Mouse (Mus musculus): ENCODE measurements around the gene Agrn. TPM values are rescaled to one million over a fixed set of nuclear protein-coding genes. Genes with fewer than 3 reads are reported as not detected.

Agrn gene
- total and polyA plus RNA-seq, 2 experiments from 2014 or later: 63.0 to 273 TPM

GRCm38 (mm10) chr4:156130940-156131339, 66.3 kb downstream of the Agrn start:
- Histone ChIP-seq H3K4me3 (ENCODE audit: low read length) (no peak overlapping the region), H3K4me1 (ENCODE audit: insufficient read depth, low read length) (no peaks in the 10 kb centered on the region), H3K9me3 (ENCODE audit: low read length) (no peaks in the 10 kb centered on the region), H3K36me3 (ENCODE audit: insufficient read depth, low read length) (peaks cover 12% of the 10 kb centered on the region; the same call in 1 of the 2 replicates), H3K9ac (replicated peaks; ENCODE audit: low read length) (no peak overlapping the region), H3K27me3 (ENCODE audit: insufficient read depth, low read length) (no peaks in the 10 kb centered on the region), H3K27ac (no peak overlapping the region), H3K4me2 (ENCODE audit: low read depth, low read length) (no peak overlapping the region)
- DNase-seq (ENCODE audit: low spot score) (no peak), ATAC-seq (no peak)
- 90% methylated on average over 10 of the region's 10 CpGs for WGBS
- TF ChIP-seq CTCF (IDR thresholded peaks at IDR 0.05; ENCODE audit: low read depth): no peak

- H3K4me2 ChIP-seq (ENCODE audit: low read depth, low read length): no peak within 1 kb of the TSS
- no peak within 1 kb of the TSS for H3K4me3 ChIP-seq (ENCODE audit: low read length)
- no peak within 1 kb of the TSS for H3K9ac ChIP-seq (replicated peaks; ENCODE audit: low read length)
- DNase-seq (ENCODE audit: low spot score) (no peak), ATAC-seq (no peak)
- no peaks in the 10 kb centered on the region for H3K27me3 ChIP-seq (ENCODE audit: insufficient read depth, low read length)
- no peaks in the 10 kb centered on the region for H3K4me1 ChIP-seq (ENCODE audit: insufficient read depth, low read length)
- H3K27ac ChIP-seq: no peak within 1 kb of the TSS
- 86% methylated on average over 15 of the region's 15 CpGs for WGBS
- no peak for TF ChIP-seq CTCF (IDR thresholded peaks at IDR 0.05; ENCODE audit: low read depth)
- no peaks in the 10 kb centered on the region for H3K9me3 ChIP-seq (ENCODE audit: low read length)
- peaks cover 17% of the 10 kb centered on the region; the same call in 1 of the 2 replicates for H3K36me3 ChIP-seq (ENCODE audit: insufficient read depth, low read length)
These were observed 66.9 kb downstream of the Agrn start, which contains the start of gene Rnf223 for GRCm38 (mm10) chr4:156130436-156130835. TSS of gene Rnf223 (plus strand) at chr4:156130513.

- H3K9ac ChIP-seq (replicated peaks; ENCODE audit: low read length): no peak overlapping the region
- no peaks in the 10 kb centered on the region for H3K4me1 ChIP-seq (ENCODE audit: insufficient read depth, low read length)
- 83% methylated on average over 5 of the region's 5 CpGs for WGBS
- no peak for DNase-seq (ENCODE audit: low spot score)
- H3K27ac ChIP-seq: no peak overlapping the region
- H3K4me2 ChIP-seq (ENCODE audit: low read depth, low read length): no peak overlapping the region
- no peak overlapping the region for H3K4me3 ChIP-seq (ENCODE audit: low read length)
- peaks cover 32% of the 10 kb centered on the region for H3K36me3 ChIP-seq (ENCODE audit: insufficient read depth, low read length)
- no peaks in the 10 kb centered on the region for H3K9me3 ChIP-seq (ENCODE audit: low read length)
- no peaks in the 10 kb centered on the region for H3K27me3 ChIP-seq (ENCODE audit: insufficient read depth, low read length)
- TF ChIP-seq CTCF (IDR thresholded peaks at IDR 0.05; ENCODE audit: low read depth): no peak
- no peak for ATAC-seq
These were observed 68.5 kb downstream of the Agrn start for GRCm38 (mm10) chr4:156128746-156129145.

GRCm38 (mm10) chr4:156126841-156127240, 70.4 kb downstream of the Agrn start:
- H3K9me3 ChIP-seq (ENCODE audit: low read length): no peaks in the 10 kb centered on the region
- no peak overlapping the region for H3K9ac ChIP-seq (replicated peaks; ENCODE audit: low read length)
- no peaks in the 10 kb centered on the region for H3K4me1 ChIP-seq (ENCODE audit: insufficient read depth, low read length)
- no peak overlapping the region for H3K4me3 ChIP-seq (ENCODE audit: low read length)
- no peak overlapping the region for H3K27ac ChIP-seq
- peaks cover 41% of the 10 kb centered on the region for H3K36me3 ChIP-seq (ENCODE audit: insufficient read depth, low read length)
- ATAC-seq (no peak), DNase-seq (ENCODE audit: low spot score) (no peak)
- 89% methylated on average over 7 of the region's 7 CpGs for whole genome bisulfite sequencing
- H3K4me2 ChIP-seq (ENCODE audit: low read depth, low read length): no peak overlapping the region
- H3K27me3 ChIP-seq (ENCODE audit: insufficient read depth, low read length): no peaks in the 10 kb centered on the region
- TF ChIP-seq CTCF (IDR thresholded peaks at IDR 0.05; ENCODE audit: low read depth): no peak

- Histone ChIP-seq H3K36me3 (ENCODE audit: insufficient read depth, low read length) (peaks cover 51% of the 10 kb centered on the region), H3K4me1 (ENCODE audit: insufficient read depth, low read length) (no peaks in the 10 kb centered on the region), H3K9me3 (ENCODE audit: low read length) (no peaks in the 10 kb centered on the region), H3K27ac (no peak overlapping the region), H3K27me3 (ENCODE audit: insufficient read depth, low read length) (no peaks in the 10 kb centered on the region), H3K9ac (replicated peaks; ENCODE audit: low read length) (no peak overlapping the region), H3K4me3 (ENCODE audit: low read length) (no peak overlapping the region), H3K4me2 (ENCODE audit: low read depth, low read length) (no peak overlapping the region)
- ATAC-seq: no peak
- TF ChIP-seq CTCF (IDR thresholded peaks at IDR 0.05; ENCODE audit: low read depth): no peak
- 97% methylated on average over 6 of the region's 6 CpGs for WGBS
- no peak for DNase-seq (ENCODE audit: low spot score)
These were observed 71.9 kb downstream of the Agrn start for GRCm38 (mm10) chr4:156125393-156125792.

GRCm38 (mm10) chr4:156124077-156124476, 73.2 kb downstream of the Agrn start:
- no peak for ATAC-seq
- no peak for DNase-seq (ENCODE audit: low spot score)
- H3K4me2 ChIP-seq (ENCODE audit: low read depth, low read length): no peak overlapping the region
- no peak overlapping the region for H3K27ac ChIP-seq
- WGBS: 97% methylated on average over 7 of the region's 7 CpGs
- no peaks in the 10 kb centered on the region for H3K9me3 ChIP-seq (ENCODE audit: low read length)
- H3K36me3 ChIP-seq (ENCODE audit: insufficient read depth, low read length): peaks cover 64% of the 10 kb centered on the region
- no peak overlapping the region for H3K4me3 ChIP-seq (ENCODE audit: low read length)
- no peak for TF ChIP-seq CTCF (IDR thresholded peaks at IDR 0.05; ENCODE audit: low read depth)
- H3K4me1 ChIP-seq (ENCODE audit: insufficient read depth, low read length): no peaks in the 10 kb centered on the region
- no peak overlapping the region for H3K9ac ChIP-seq (replicated peaks; ENCODE audit: low read length)
- H3K27me3 ChIP-seq (ENCODE audit: insufficient read depth, low read length): no peaks in the 10 kb centered on the region

Small RNA genes lying within 50 kb of the gene (microRNA-seq; reads per million reads assigned to microRNA genes)
- 3.9 to 4.7 reads per million in 2 experiments for gene Mir7658

Other genes starting within 250 kb of the Agrn start
- 26.6 and 35.2 TPM in 2 replicates for gene C1qtnf12, start 235.2 kb downstream of the Agrn start, total RNA-seq (2014; rRNA removed)
- 21.8 and 22.8 TPM in 2 replicates for gene C1qtnf12, start 235.2 kb downstream of the Agrn start, polyA plus RNA-seq (2015; fragmentation: Nextera tagmentation; extraction: Ambion mirVana)
- gene B3galt6, start 204.8 kb downstream of the Agrn start, total RNA-seq (2014; rRNA removed): 48.8 and 56.8 TPM in 2 replicates
- gene B3galt6, start 204.8 kb downstream of the Agrn start, polyA plus RNA-seq (2015; fragmentation: Nextera tagmentation; extraction: Ambion mirVana): 26.1 and 26.2 TPM in 2 replicates
- 100 and 121 TPM in 2 replicates for gene Sdf4, start 204.6 kb downstream of the Agrn start, total RNA-seq (2014; rRNA removed)
- gene Sdf4, start 204.6 kb downstream of the Agrn start, polyA plus RNA-seq (2015; fragmentation: Nextera tagmentation; extraction: Ambion mirVana): 122 and 127 TPM in 2 replicates
- gene Tnfrsf4, start 183.6 kb downstream of the Agrn start, total RNA-seq (2014; rRNA removed): 2.6 TPM in 1 of 2 replicates, not detected in the other
- gene Tnfrsf4, start 183.6 kb downstream of the Agrn start, polyA plus RNA-seq (2015; fragmentation: Nextera tagmentation; extraction: Ambion mirVana): 0.47 and 0.49 TPM in 2 replicates
- gene Tnfrsf18, start 171.3 kb downstream of the Agrn start, total RNA-seq (2014; rRNA removed): 0.16 TPM in 1 of 2 replicates, not detected in the other
- 1.4 and 1.6 TPM in 2 replicates for gene Tnfrsf18, start 171.3 kb downstream of the Agrn start, polyA plus RNA-seq (2015; fragmentation: Nextera tagmentation; extraction: Ambion mirVana)
- 0.26 TPM in 1 of 2 replicates, not detected in the other for gene Ttll10, start 138.1 kb downstream of the Agrn start, total RNA-seq (2014; rRNA removed)
- 0.08 TPM in 1 of 2 replicates, not detected in the other for gene Ttll10, start 138.1 kb downstream of the Agrn start, polyA plus RNA-seq (2015; fragmentation: Nextera tagmentation; extraction: Ambion mirVana)
- gene 9430015G10Rik, start 87.5 kb downstream of the Agrn start, total RNA-seq (2014; rRNA removed): 24.0 and 32.8 TPM in 2 replicates
- 21.0 and 22.3 TPM in 2 replicates for gene 9430015G10Rik, start 87.5 kb downstream of the Agrn start, polyA plus RNA-seq (2015; fragmentation: Nextera tagmentation; extraction: Ambion mirVana)
- 0.50 and 0.73 TPM in 2 replicates for gene Rnf223, start 67.0 kb downstream of the Agrn start, total RNA-seq (2014; rRNA removed)
- gene Rnf223, start 67.0 kb downstream of the Agrn start, polyA plus RNA-seq (2015; fragmentation: Nextera tagmentation; extraction: Ambion mirVana): 0.25 and 0.31 TPM in 2 replicates
- 1.6 and 3.2 TPM in 2 replicates for gene Isg15, start 3.3 kb upstream of the Agrn start, total RNA-seq (2014; rRNA removed)
- 4.5 and 5.2 TPM in 2 replicates for gene Isg15, start 3.3 kb upstream of the Agrn start, polyA plus RNA-seq (2015; fragmentation: Nextera tagmentation; extraction: Ambion mirVana)
- gene AW011738, start 5.8 kb upstream of the Agrn start, total RNA-seq (2014; rRNA removed): 4.6 and 5.0 TPM in 2 replicates
- 3.7 and 4.0 TPM in 2 replicates for gene AW011738, start 5.8 kb upstream of the Agrn start, polyA plus RNA-seq (2015; fragmentation: Nextera tagmentation; extraction: Ambion mirVana)
- gene Perm1, start 18.4 kb upstream of the Agrn start, total RNA-seq (2014; rRNA removed): 1.6 and 1.7 TPM in 2 replicates
- gene Perm1, start 18.4 kb upstream of the Agrn start, polyA plus RNA-seq (2015; fragmentation: Nextera tagmentation; extraction: Ambion mirVana): 1.2 and 1.3 TPM in 2 replicates
- 52.9 and 55.3 TPM in 2 replicates for gene Plekhn1, start 37.4 kb upstream of the Agrn start, total RNA-seq (2014; rRNA removed)
- gene Plekhn1, start 37.4 kb upstream of the Agrn start, polyA plus RNA-seq (2015; fragmentation: Nextera tagmentation; extraction: Ambion mirVana): 19.6 and 19.7 TPM in 2 replicates
- 79.8 and 80.8 TPM in 2 replicates for gene Noc2l, start 38.5 kb upstream of the Agrn start, total RNA-seq (2014; rRNA removed)
- 40.9 and 43.8 TPM in 2 replicates for gene Noc2l, start 38.5 kb upstream of the Agrn start, polyA plus RNA-seq (2015; fragmentation: Nextera tagmentation; extraction: Ambion mirVana)
- 3.1 and 5.2 TPM in 2 replicates for gene Samd11, start 58.2 kb upstream of the Agrn start, total RNA-seq (2014; rRNA removed)
- gene Samd11, start 58.2 kb upstream of the Agrn start, polyA plus RNA-seq (2015; fragmentation: Nextera tagmentation; extraction: Ambion mirVana): 1.8 and 2.9 TPM in 2 replicates
- not detected in 2 replicates for gene Vmn2r-ps159, start 133.6 kb upstream of the Agrn start, total RNA-seq (2014; rRNA removed)
- gene Vmn2r-ps159, start 133.6 kb upstream of the Agrn start, polyA plus RNA-seq (2015; fragmentation: Nextera tagmentation; extraction: Ambion mirVana): not detected in 2 replicates

All from hindbrain, postnatal 0 days (tissue).